Comparison of ENCODE assay signal across 26 mouse cellular contexts in the genomic region with DNA sequence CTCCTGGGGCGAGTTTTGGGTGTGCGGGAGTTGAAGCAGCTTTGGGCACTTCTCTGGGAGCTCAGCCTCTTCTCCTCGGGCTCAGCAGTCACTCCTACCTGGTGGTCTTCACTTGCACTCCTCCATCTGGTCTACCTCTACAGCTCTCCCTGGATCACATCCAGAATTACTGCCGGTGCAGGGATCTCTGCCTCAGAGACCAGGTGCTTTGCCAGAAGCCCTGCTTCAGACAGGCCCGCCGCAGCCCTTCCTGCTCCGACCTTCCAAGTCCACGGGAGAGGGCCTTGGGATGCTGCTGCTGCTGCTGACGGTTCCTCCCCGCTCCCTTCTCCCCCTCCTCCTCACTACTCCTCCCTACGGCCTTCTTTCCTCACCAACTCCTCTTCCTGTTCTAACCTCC.
"Had no signal": no experiment of that assay in that cellular context is flagged by ENCODE, and none has a peak within 500 bp of the region (broad histone marks: within the 10 kb centered on the region; RNA-seq: fewer than 3 reads in every experiment).

No protein-coding gene starts in this region.

- H3K9ac ChIP-seq: heart, embryonic 12.5 days; hindbrain, embryonic 13.5 days; intestine, embryonic 15.5 days; limb, embryonic 12.5 days; liver, embryonic 13.5 days; liver, embryonic 15.5 days had no signal

- H3K4me3 ChIP-seq: gastrocnemius, adult 2 months; heart, embryonic 10.5 days; heart, embryonic 12.5 days; hindbrain, embryonic 13.5 days; intestine, embryonic 15.5 days; layer of hippocampus, adult 2 months; left cerebral cortex, adult 2 months; limb, embryonic 10.5 days; limb, embryonic 12.5 days; liver, embryonic 13.5 days; liver, embryonic 15.5 days had no signal

- H3K36me3 ChIP-seq: heart, embryonic 10.5 days; heart, embryonic 12.5 days; hindbrain, embryonic 13.5 days; intestine, embryonic 15.5 days; limb, embryonic 10.5 days; limb, embryonic 12.5 days; liver, embryonic 13.5 days; liver, embryonic 15.5 days had no signal

- H3K9me3 ChIP-seq: heart, embryonic 10.5 days; heart, embryonic 12.5 days; hindbrain, embryonic 13.5 days; intestine, embryonic 15.5 days; limb, embryonic 10.5 days; limb, embryonic 12.5 days; liver, embryonic 13.5 days; liver, embryonic 15.5 days had no signal

- DNase-seq: gastrocnemius, adult 2 months; gastrocnemius, postnatal 10 days; gastrocnemius, postnatal 25 days; heart, adult 18-20 months; heart, postnatal 10 days; heart, postnatal 4 days; kidney, adult 18-20 months; kidney, adult 8-10 months; kidney, postnatal 10 days; kidney, postnatal 25 days; kidney, postnatal 4 days; liver; liver, embryonic 13.5 days had no signal

- H3K27me3 ChIP-seq: hindbrain, embryonic 13.5 days; liver, embryonic 15.5 days had no signal

- ATAC-seq: hindbrain, embryonic 16.5 days; inflammation-experienced regulatory T-cells, adult 6 months; intestine, embryonic 15.5 days; intestine, postnatal 0 days had no signal

- H3K4me1 ChIP-seq: intestine, embryonic 15.5 days; liver, embryonic 13.5 days; liver, embryonic 15.5 days had no signal

- H3K4me2 ChIP-seq: heart, embryonic 12.5 days; hindbrain, embryonic 13.5 days; intestine, embryonic 15.5 days; limb, embryonic 12.5 days; liver, embryonic 11.5 days; liver, embryonic 13.5 days; liver, embryonic 15.5 days had no signal

- H3K27ac ChIP-seq: gastrocnemius, adult 2 months; heart, embryonic 10.5 days; hindbrain, embryonic 13.5 days; intestine, embryonic 15.5 days; layer of hippocampus, adult 2 months; left cerebral cortex, adult 2 months; limb, embryonic 10.5 days; limb, embryonic 12.5 days; liver, embryonic 13.5 days; liver, embryonic 15.5 days had no signal
